Mouse (Mus musculus): ENCODE data around the gene Pde11a. TPM values are rescaled to one million over a fixed set of nuclear protein-coding genes. Genes with fewer than 3 reads are reported as not detected.
A peak's percentile ranks its signal among the peaks of the same experiment; 100 is the strongest.

The Pde11a gene
- polyA plus RNA-seq, 1 experiment from 2014 or later, result 0.13 TPM

- Histone ChIP-seq H3K4me1 (replicated peaks) (peaks cover 8% of the 10 kb centered on the region), H3K36me3 (no peaks in the 10 kb centered on the region), H3K27ac (no peak overlapping the region), H3K27me3 (no peaks in the 10 kb centered on the region), H3K9me3 (no peaks in the 10 kb centered on the region), H3K4me3 (replicated peaks) (no peak overlapping the region), H3K9ac (replicated peaks) (no peak overlapping the region), H3K4me2 (no peak overlapping the region)
- 73% methylated on average over 11 of the region's 11 CpGs for WGBS
- no peak for ATAC-seq (ENCODE audit: insufficient number of reproducible peaks, insufficient read depth, low FRiP score, low TSS enrichment, low read depth)
Observed at GRCm38 (mm10) chr2:76051385-76051784, 287.2 kb downstream of the Pde11a start.

- H3K9ac ChIP-seq (replicated peaks), result no peak overlapping the region
- H3K4me2 ChIP-seq, result no peak overlapping the region
- H3K36me3 ChIP-seq, result no peaks in the 10 kb centered on the region
- no peaks in the 10 kb centered on the region for H3K27me3 ChIP-seq
- no peaks in the 10 kb centered on the region for H3K9me3 ChIP-seq
- H3K4me3 ChIP-seq (replicated peaks), result no peak overlapping the region
- H3K27ac ChIP-seq, result no peak overlapping the region
- H3K4me1 ChIP-seq (replicated peaks), result peaks cover 8% of the 10 kb centered on the region
- ATAC-seq (ENCODE audit: insufficient number of reproducible peaks, insufficient read depth, low FRiP score, low TSS enrichment, low read depth), result no peak
- WGBS, result 81% methylated on average over 4 of the region's 4 CpGs
Observed at GRCm38 (mm10) chr2:76050911-76051310, 287.7 kb downstream of the Pde11a start.

- 0 out of 2 replicates have a peak overlapping the region, but pooled peaks have one; percentile 24 for H3K27ac ChIP-seq
- peaks cover 10% of the 10 kb centered on the region for H3K4me1 ChIP-seq (replicated peaks)
- 78% methylated on average over 10 of the region's 10 CpGs for WGBS
- H3K27me3 ChIP-seq, result no peaks in the 10 kb centered on the region
- no peak overlapping the region for H3K4me2 ChIP-seq
- H3K36me3 ChIP-seq, result no peaks in the 10 kb centered on the region
- no peak; the same call in 1 of the 2 replicates for ATAC-seq (ENCODE audit: insufficient number of reproducible peaks, insufficient read depth, low FRiP score, low TSS enrichment, low read depth)
- H3K9me3 ChIP-seq, result no peaks in the 10 kb centered on the region
- no peak overlapping the region for H3K4me3 ChIP-seq (replicated peaks)
- H3K9ac ChIP-seq (replicated peaks), result no peak overlapping the region
Observed at GRCm38 (mm10) chr2:76050092-76050491, 288.5 kb downstream of the Pde11a start.

- WGBS, result 63% methylated on average over 8 of the region's 8 CpGs
- Histone ChIP-seq H3K27ac (0 out of 2 replicates have a peak overlapping the region, but pooled peaks have one; percentile 24), H3K27me3 (no peaks in the 10 kb centered on the region), H3K9ac (replicated peaks) (no peak overlapping the region), H3K9me3 (no peaks in the 10 kb centered on the region), H3K4me3 (replicated peaks) (no peak overlapping the region), H3K4me2 (no peak overlapping the region), H3K4me1 (replicated peaks) (peaks cover 15% of the 10 kb centered on the region), H3K36me3 (no peaks in the 10 kb centered on the region)
- ATAC-seq (ENCODE audit: insufficient number of reproducible peaks, insufficient read depth, low FRiP score, low TSS enrichment, low read depth), result no peak
Observed at GRCm38 (mm10) chr2:76049529-76049928, 289.0 kb downstream of the Pde11a start.

GRCm38 (mm10) chr2:76047740-76048139 lies 290.8 kb downstream of the Pde11a start:
- no peak overlapping the region for H3K9ac ChIP-seq (replicated peaks)
- peaks cover 28% of the 10 kb centered on the region for H3K4me1 ChIP-seq (replicated peaks)
- H3K9me3 ChIP-seq, result no peaks in the 10 kb centered on the region
- no peaks in the 10 kb centered on the region for H3K27me3 ChIP-seq
- no peak overlapping the region for H3K4me2 ChIP-seq
- H3K36me3 ChIP-seq, result no peaks in the 10 kb centered on the region
- no peak overlapping the region for H3K27ac ChIP-seq
- ATAC-seq (ENCODE audit: insufficient number of reproducible peaks, insufficient read depth, low FRiP score, low TSS enrichment, low read depth), result no peak
- no peak overlapping the region for H3K4me3 ChIP-seq (replicated peaks)
- WGBS, result 86% methylated on average over 12 of the region's 12 CpGs

- no peak for ATAC-seq (ENCODE audit: insufficient number of reproducible peaks, insufficient read depth, low FRiP score, low TSS enrichment, low read depth)
- 90% methylated on average over 10 of the region's 10 CpGs for WGBS
- no peak overlapping the region for H3K4me2 ChIP-seq
- no peak overlapping the region for H3K4me3 ChIP-seq (replicated peaks)
- no peak overlapping the region for H3K9ac ChIP-seq (replicated peaks)
- peaks cover 20% of the 10 kb centered on the region for H3K4me1 ChIP-seq (replicated peaks)
- H3K27ac ChIP-seq, result no peak overlapping the region
- no peaks in the 10 kb centered on the region for H3K27me3 ChIP-seq
- no peaks in the 10 kb centered on the region for H3K9me3 ChIP-seq
- no peaks in the 10 kb centered on the region for H3K36me3 ChIP-seq
Observed at GRCm38 (mm10) chr2:76042210-76042609, 296.4 kb downstream of the Pde11a start.

- H3K4me2 ChIP-seq, result no peak overlapping the region
- no peaks in the 10 kb centered on the region for H3K27me3 ChIP-seq
- peaks cover 18% of the 10 kb centered on the region for H3K4me1 ChIP-seq (replicated peaks)
- H3K36me3 ChIP-seq, result no peaks in the 10 kb centered on the region
- no peak overlapping the region for H3K4me3 ChIP-seq (replicated peaks)
- no peaks in the 10 kb centered on the region for H3K9me3 ChIP-seq
- no peak for ATAC-seq (ENCODE audit: insufficient number of reproducible peaks, insufficient read depth, low FRiP score, low TSS enrichment, low read depth)
- no peak overlapping the region for H3K9ac ChIP-seq (replicated peaks)
- 92% methylated on average over 7 of the region's 7 CpGs for WGBS
- H3K27ac ChIP-seq, result no peak overlapping the region
Observed at GRCm38 (mm10) chr2:76040116-76040515, 298.5 kb downstream of the Pde11a start.

- no peaks in the 10 kb centered on the region for H3K9me3 ChIP-seq
- no peaks in the 10 kb centered on the region for H3K27me3 ChIP-seq
- no peak overlapping the region; the same call in 1 of the 2 replicates for H3K9ac ChIP-seq (replicated peaks)
- H3K4me2 ChIP-seq, result peak overlapping the region; percentile 42
- no peak overlapping the region for H3K4me3 ChIP-seq (replicated peaks)
- peak; percentile 20; the same call in 1 of the 2 replicates for ATAC-seq (ENCODE audit: insufficient number of reproducible peaks, insufficient read depth, low FRiP score, low TSS enrichment, low read depth)
- no peaks in the 10 kb centered on the region for H3K36me3 ChIP-seq
- peak overlapping the region; percentile 89 for H3K27ac ChIP-seq
- WGBS, result 18% methylated on average over 8 of the region's 8 CpGs
- H3K4me1 ChIP-seq (replicated peaks), result peaks cover 23% of the 10 kb centered on the region
Observed at GRCm38 (mm10) chr2:76030080-76030479, 308.5 kb downstream of the Pde11a start.

- Histone ChIP-seq H3K9me3 (no peaks in the 10 kb centered on the region), H3K9ac (replicated peaks) (0 out of 2 replicates have a peak overlapping the region, but pooled peaks have one; percentile 8), H3K36me3 (no peaks in the 10 kb centered on the region), H3K27me3 (no peaks in the 10 kb centered on the region), H3K4me3 (replicated peaks) (0 out of 2 replicates have a peak overlapping the region, but pooled peaks have one; percentile 7), H3K4me2 (peak overlapping the region; percentile 42), H3K4me1 (replicated peaks) (peaks cover 23% of the 10 kb centered on the region), H3K27ac (peak overlapping the region; percentile 89)
- no peak for ATAC-seq (ENCODE audit: insufficient number of reproducible peaks, insufficient read depth, low FRiP score, low TSS enrichment, low read depth)
- 21% methylated on average over 20 of the region's 20 CpGs for WGBS
Observed at GRCm38 (mm10) chr2:76029081-76029901, 309.3 kb downstream of the Pde11a start.

- no peak overlapping the region for H3K27ac ChIP-seq
- 6% methylated on average over 7 of the region's 7 CpGs for WGBS
- no peak for ATAC-seq (ENCODE audit: insufficient number of reproducible peaks, insufficient read depth, low FRiP score, low TSS enrichment, low read depth)
Observed at GRCm38 (mm10) chr2:76016890-76017289, 321.7 kb downstream of the Pde11a start.

GRCm38 (mm10) chr2:76016136-76016535 lies 322.4 kb downstream of the Pde11a start:
- peaks cover 18% of the 10 kb centered on the region for H3K4me1 ChIP-seq (replicated peaks)
- no peak overlapping the region for H3K4me2 ChIP-seq
- no peak overlapping the region for H3K9ac ChIP-seq (replicated peaks)
- 85% methylated on average over 8 of the region's 8 CpGs for WGBS
- H3K27ac ChIP-seq, result no peak overlapping the region
- H3K9me3 ChIP-seq, result no peaks in the 10 kb centered on the region
- no peaks in the 10 kb centered on the region for H3K36me3 ChIP-seq
- H3K4me3 ChIP-seq (replicated peaks), result no peak overlapping the region
- no peaks in the 10 kb centered on the region for H3K27me3 ChIP-seq
- ATAC-seq (ENCODE audit: insufficient number of reproducible peaks, insufficient read depth, low FRiP score, low TSS enrichment, low read depth), result no peak

More at GRCm38 (mm10) chr2:76016890-76017289, 321.7 kb downstream of the Pde11a start:
- no peaks in the 10 kb centered on the region for H3K27me3 ChIP-seq
- peaks cover 17% of the 10 kb centered on the region for H3K4me1 ChIP-seq (replicated peaks)
- no peak overlapping the region for H3K9ac ChIP-seq (replicated peaks)
- no peaks in the 10 kb centered on the region for H3K9me3 ChIP-seq
- no peak overlapping the region for H3K4me3 ChIP-seq (replicated peaks)
- no peaks in the 10 kb centered on the region for H3K36me3 ChIP-seq
- 0 out of 2 replicates have a peak overlapping the region, but pooled peaks have one; percentile 13 for H3K4me2 ChIP-seq
